Mouse (Mus musculus) limb, embryonic 13.5 days (tissue): ENCODE results near the gene Cyp2c39. TPM values are rescaled to one million over a fixed set of nuclear protein-coding genes. Genes with fewer than 3 reads are reported as not detected.
"Not testable (repeated sequence)": the region's sequence is repeated elsewhere in the genome, so short reads cannot be mapped to it uniquely, and the experiment has no call there.

Source experiments
- ATAC-seq: fragments of 200-750 bp; cut with Nextera tagmentation; 2 replicates; pipeline ENCODE4 v1.8.0; 2017; ENCODE audit warnings: low read depth, moderate number of reproducible peaks, moderate TSS enrichment; ENCODE audit not compliant: low FRiP score
- H3K27ac ChIP-seq: fragments of 300-500 bp; sonication (generic); 2 replicates; pipeline ENCODE4 v1.5.1; 2015; ENCODE audit warnings: inconsistent platforms, mild to moderate bottlenecking, moderate library complexity
- H3K27me3 ChIP-seq: fragments of 300-500 bp; sonication (generic); 2 replicates; pipeline ENCODE4 v1.6.1; 2015; ENCODE audit warnings: mild to moderate bottlenecking, inconsistent platforms
- H3K36me3 ChIP-seq: fragments of 300-500 bp; sonication (generic); 2 replicates; pipeline ENCODE4 v1.6.1; 2015; ENCODE audit warnings: inconsistent platforms, mild to moderate bottlenecking, moderate library complexity
- H3K4me1 ChIP-seq: fragments of 300-500 bp; sonication (generic); 2 replicates; pipeline ENCODE4 v1.6.1; 2015; ENCODE audit warnings: inconsistent platforms
- H3K4me2 ChIP-seq: fragments of 300-500 bp; sonication (generic); replicated peaks from 2 replicates; pipeline ENCODE4 v1.6.1; 2015; ENCODE audit warnings: inconsistent platforms, mild to moderate bottlenecking, moderate library complexity
- H3K4me3 ChIP-seq: fragments of 300-500 bp; sonication (generic); 2 replicates; pipeline ENCODE4 v1.5.1; 2015; ENCODE audit warnings: moderate library complexity, mild to moderate bottlenecking, inconsistent platforms
- H3K9ac ChIP-seq: fragments of 300-500 bp; sonication (generic); 2 replicates; pipeline ENCODE4 v1.6.1; 2015; ENCODE audit warnings: mild to moderate bottlenecking, inconsistent platforms
- H3K9me3 ChIP-seq: fragments of 300-500 bp; sonication (generic); 2 replicates; pipeline ENCODE4 v1.6.1; 2016; ENCODE audit warnings: inconsistent platforms
- WGBS: fragments of 180-500 bp; shearing (Covaris S2); methylation state at CpG from one replicate; pipeline ENCODE4 v1.1.7; 2015; 5-methylcytosine and 5-hydroxymethylcytosine counted together
- polyA plus RNA-seq: library from polyadenylated mRNA; unstranded; fragments of >200 nt; fragmentation: Nextera tagmentation; extraction: Ambion mirVana; gene quantifications from 2 replicates; pipeline ENCODE4 v1.2.1, GENCODE M21; 2015

Cyp2c39 gene
- not detected in 2 replicates for polyA plus RNA-seq

- Histone ChIP-seq H3K4me1 (no peaks in the 10 kb centered on the region), H3K4me3 (no peak within 1 kb of the TSS), H3K9ac (no peak within 1 kb of the TSS), H3K4me2 (no peak within 1 kb of the TSS), H3K36me3 (no peaks in the 10 kb centered on the region), H3K27ac (no peak within 1 kb of the TSS), H3K9me3 (peaks cover 10% of the 10 kb centered on the region), H3K27me3 (no peaks in the 10 kb centered on the region)
- 81% methylated on average over 4 of the region's 4 CpGs for WGBS
- no peak for ATAC-seq
Measured at GRCm38 (mm10) chr19:39510534-39510933, at the start of gene Cyp2c39. Gene Cyp2c39, plus strand, starts transcription at chr19:39510862.

DNA sequence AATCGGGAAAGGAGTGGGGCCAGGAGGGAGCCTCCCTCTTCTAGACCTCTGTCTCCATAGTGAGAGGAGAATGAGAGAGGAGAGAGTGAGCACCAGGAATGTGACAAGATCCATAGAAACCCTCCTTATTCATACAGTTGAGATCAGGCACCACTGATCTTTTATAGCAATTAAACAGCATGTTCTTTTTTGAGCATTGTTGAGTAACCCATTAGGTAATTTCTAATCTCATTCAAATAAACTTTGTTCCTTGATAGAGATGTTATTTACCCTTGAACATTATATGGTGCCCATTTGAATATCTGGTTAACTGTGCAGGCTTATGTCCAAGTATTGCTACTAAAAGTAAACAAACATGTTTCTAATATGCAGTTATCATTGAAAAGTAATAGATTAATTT is 47.7 kb upstream of the Cyp2c39 start, which contains the start of gene Cyp2c38:
TSS of gene Cyp2c38 (minus strand) at position 135 of the 400 bp plus-strand sequence.
- Histone ChIP-seq H3K36me3 (no peaks in the 10 kb centered on the region), H3K4me3 (no peak within 1 kb of the TSS), H3K9ac (no peak within 1 kb of the TSS), H3K9me3 (peaks cover 11% of the 10 kb centered on the region; the same call in 1 of the 2 replicates), H3K4me2 (no peak within 1 kb of the TSS), H3K27me3 (no peaks in the 10 kb centered on the region), H3K27ac (no peak within 1 kb of the TSS), H3K4me1 (no peaks in the 10 kb centered on the region)
- ATAC-seq, result no peak
- WGBS, result 86% methylated on average over 1 of the region's 1 CpGs

DNA sequence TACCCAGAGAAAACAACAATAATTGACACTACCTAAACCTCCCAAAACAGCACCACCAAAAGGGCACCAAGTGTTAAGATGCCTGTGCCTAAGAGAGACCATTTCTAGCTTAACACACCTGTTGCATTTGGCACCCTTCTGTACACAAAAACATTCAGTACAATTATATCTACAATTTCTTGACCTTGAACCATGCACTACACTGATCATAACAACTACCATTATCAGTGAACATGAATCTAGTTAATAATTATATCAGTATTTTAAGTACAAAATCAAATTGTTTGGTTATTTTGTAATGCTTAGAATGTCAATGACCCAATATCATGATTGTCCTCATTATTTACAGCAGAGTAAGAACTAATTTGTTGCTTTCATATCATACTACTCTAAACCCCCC is 46.7 kb upstream of the Cyp2c39 start:
- H3K36me3 ChIP-seq, result no peaks in the 10 kb centered on the region
- H3K9me3 ChIP-seq, result peaks cover 6% of the 10 kb centered on the region; the same call in 1 of the 2 replicates
- ATAC-seq, result no peak
- H3K4me3 ChIP-seq, result no peak overlapping the region
- H3K4me1 ChIP-seq, result no peaks in the 10 kb centered on the region
- no peaks in the 10 kb centered on the region for H3K27me3 ChIP-seq
- no peak overlapping the region for H3K4me2 ChIP-seq
- H3K9ac ChIP-seq, result no peak overlapping the region
- no peak overlapping the region for H3K27ac ChIP-seq

DNA sequence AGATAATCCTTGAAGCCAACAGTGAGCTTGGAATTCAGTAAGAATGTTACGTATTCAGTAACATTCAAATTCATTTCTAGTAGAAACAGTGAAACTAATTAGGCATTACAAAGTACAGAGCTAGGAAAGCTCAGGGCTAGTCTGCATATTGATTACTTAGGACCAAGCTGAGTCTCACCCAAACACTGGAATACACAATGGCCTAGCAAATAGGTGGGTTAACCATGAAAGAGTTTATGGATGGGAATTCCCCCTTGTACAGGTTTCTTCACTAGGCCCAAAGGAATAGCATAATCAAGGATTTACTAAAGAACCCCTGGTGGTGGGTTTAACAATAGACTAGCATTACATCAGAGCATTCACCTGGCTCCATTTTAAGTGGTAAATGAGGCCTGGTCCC is 26.7 kb upstream of the Cyp2c39 start:
- WGBS, result 95% methylated on average over 1 of the region's 1 CpGs
- H3K4me2 ChIP-seq, H3K9ac ChIP-seq, ATAC-seq, H3K36me3 ChIP-seq, H3K27ac ChIP-seq, H3K4me3 ChIP-seq, H3K4me1 ChIP-seq, H3K27me3 ChIP-seq: not testable (repeated sequence)
- peaks cover 30% of the 10 kb centered on the region for H3K9me3 ChIP-seq

- H3K36me3 ChIP-seq, result no peaks in the 10 kb centered on the region
- peaks cover 16% of the 10 kb centered on the region for H3K9me3 ChIP-seq
- H3K4me3 ChIP-seq, result no peak overlapping the region
- ATAC-seq, result no peak
- no peak overlapping the region for H3K4me2 ChIP-seq
- H3K27me3 ChIP-seq, result no peaks in the 10 kb centered on the region
- H3K9ac ChIP-seq, result no peak overlapping the region
- no peaks in the 10 kb centered on the region for H3K4me1 ChIP-seq
- no peak overlapping the region for H3K27ac ChIP-seq
Measured at GRCm38 (mm10) chr19:39506341-39506740, 4.3 kb upstream of the Cyp2c39 start.

GRCm38 (mm10) chr19:39509533-39509932 is 1.1 kb upstream of the Cyp2c39 start:
- Histone ChIP-seq H3K4me2 (no peak overlapping the region), H3K9me3 (peaks cover 8% of the 10 kb centered on the region), H3K4me1 (no peaks in the 10 kb centered on the region), H3K9ac (no peak overlapping the region), H3K27ac (no peak overlapping the region), H3K4me3 (no peak overlapping the region), H3K27me3 (no peaks in the 10 kb centered on the region), H3K36me3 (no peaks in the 10 kb centered on the region)
- 76% methylated on average over 1 of the region's 1 CpGs for WGBS
- no peak for ATAC-seq

Other genes starting within 250 kb of the Cyp2c39 start
- not detected in 2 replicates for gene Cyp2c29, start 241.5 kb upstream of the Cyp2c39 start, polyA plus RNA-seq
- gene Cyp2c38, start 47.8 kb upstream of the Cyp2c39 start, polyA plus RNA-seq, result not detected in 2 replicates
- not detected in 2 replicates for gene Cyp2c67, start 138.2 kb downstream of the Cyp2c39 start, polyA plus RNA-seq
- gene Cyp2c68, start 230.2 kb downstream of the Cyp2c39 start, polyA plus RNA-seq, result 0.32 TPM in 1 of 2 replicates, not detected in the other